Mouse (Mus musculus) skeletal muscle tissue, adult 2 months (tissue): ENCODE measurements around the gene Stoml1.
A peak's percentile ranks its signal among the peaks of the same experiment; 100 is the strongest.

Experiments used
- DNase-seq: peaks from one replicate; pipeline ENCODE4 v3.0.0-alpha.2; 2012; ENCODE audit warnings: low read depth, low spot score

Gene Stoml1

DNA sequence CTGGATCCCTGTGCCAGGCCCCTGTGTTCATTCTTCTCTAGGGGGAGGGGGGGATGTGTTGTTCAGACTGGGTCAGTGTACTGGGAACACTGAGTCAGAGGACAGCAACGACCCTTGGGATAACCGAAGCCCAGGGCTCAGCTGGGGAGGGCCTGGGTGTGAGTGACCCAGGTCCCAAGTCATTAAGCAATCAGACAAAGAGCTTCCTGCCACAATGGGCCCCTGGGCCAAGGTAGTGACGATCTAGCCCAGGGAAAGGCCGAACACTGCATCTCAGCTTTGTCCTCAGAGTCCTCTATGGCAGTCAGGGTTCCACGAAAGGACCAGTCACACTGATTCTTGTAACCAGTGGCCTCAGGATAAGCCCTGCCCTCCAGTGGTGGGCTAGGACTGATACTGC lies 50.2 kb downstream of the Stoml1 start:
- no peak for DNase-seq

DNA sequence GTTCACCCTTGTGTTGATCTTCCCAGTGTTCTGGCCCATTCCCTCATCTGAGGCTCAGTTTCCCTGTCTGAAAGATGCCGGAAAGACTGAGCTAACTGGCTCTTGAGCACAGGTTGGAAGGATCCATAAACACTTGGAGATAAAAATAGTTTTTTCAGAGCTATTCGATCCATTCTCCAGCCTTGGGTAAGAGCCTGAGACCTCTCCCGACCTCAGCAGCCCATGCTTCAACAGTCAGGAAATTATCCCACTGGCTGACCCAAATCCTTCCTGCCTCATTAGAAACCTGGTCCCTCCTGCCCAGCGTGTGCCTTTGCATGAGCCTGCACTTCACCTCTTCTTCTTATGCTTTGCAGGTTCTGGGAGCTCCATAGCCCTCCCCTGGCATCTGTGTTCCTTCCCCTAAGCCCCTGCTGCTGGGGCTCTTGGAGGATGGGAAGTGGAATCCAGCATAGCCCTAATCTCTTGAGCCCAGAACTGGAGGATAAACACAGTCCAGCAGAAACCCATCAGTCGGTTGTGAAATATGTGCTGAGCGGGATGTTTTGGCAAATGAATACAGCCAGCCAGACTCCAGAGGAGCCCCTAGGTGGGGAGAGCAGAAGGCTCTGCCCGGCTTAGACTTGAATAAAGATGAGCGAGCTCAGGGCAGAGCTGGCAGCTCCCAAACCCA lies 50.8 kb downstream of the Stoml1 start:
- DNase-seq = no peak

DNA sequence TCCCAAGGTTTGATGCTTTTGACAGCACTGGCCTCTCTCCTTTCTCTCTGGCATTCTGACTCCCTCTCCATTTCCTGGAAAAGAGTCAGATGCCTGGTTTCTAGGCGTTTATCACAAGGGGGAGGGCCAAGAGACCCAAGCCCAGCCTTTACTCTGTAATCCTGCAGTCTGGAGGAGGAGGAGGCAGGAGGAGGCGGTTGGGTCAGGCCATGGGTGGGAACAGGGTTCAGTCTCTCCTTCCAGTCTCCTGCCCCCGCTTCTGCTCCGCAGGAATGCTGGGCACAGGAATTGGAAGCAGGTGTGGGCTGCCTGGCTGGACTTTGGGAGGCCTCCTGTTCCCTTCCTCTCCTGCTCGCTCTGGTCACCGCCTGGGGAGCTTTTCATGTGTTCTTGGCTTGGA lies 52.7 kb downstream of the Stoml1 start:
- no peak for DNase-seq

DNA sequence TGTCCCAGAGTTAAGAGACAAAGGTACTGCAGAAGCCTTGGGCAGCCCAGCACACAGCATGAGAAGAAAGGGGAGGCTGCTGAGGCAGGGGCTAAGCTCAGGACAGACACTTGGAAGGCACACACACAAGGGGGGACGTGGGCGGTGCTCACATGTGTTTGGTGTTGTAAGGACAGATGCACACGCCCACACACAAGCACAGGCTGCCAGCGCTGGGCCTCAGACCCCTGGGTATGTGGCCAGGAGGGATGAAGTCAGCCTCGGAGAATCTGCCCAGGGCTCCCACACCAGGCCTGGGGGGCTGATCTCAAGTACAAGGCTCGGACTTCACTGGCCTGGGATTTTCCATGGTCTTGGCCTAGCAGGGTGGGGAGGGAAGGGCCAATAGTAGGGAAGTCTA lies 55.4 kb downstream of the Stoml1 start:
- DNase-seq = peak; percentile 84

DNA sequence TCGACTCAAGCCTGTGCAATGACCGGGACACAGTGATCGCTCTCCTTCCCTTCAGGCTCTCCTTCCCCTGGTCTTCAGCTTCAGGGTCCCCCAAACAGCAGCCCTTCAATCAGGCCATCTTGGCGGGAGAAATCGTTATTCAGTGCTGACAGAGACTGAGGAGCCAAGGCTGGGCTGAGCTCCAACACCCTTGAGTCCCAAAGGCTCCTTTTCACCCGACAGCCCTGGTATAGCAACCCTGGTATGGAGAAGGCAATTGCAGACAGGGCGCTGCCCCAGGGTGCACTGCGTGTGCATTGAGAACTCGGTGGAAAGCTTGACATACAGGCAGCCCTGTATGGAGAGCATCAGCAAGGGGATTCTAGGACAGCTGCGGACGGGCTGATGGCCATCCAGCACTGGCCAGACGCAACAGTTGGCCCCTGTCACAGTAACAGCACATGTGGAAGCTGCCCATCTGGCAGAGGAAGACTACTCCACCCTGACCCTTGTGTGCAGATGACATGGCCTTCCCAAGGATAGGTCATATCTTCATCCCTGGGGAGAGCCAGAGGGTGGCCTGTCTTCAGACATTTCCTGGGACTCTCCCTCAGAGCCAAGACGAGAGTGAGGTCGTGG lies 57.2 kb downstream of the Stoml1 start:
- DNase-seq = peak; percentile 74

DNA sequence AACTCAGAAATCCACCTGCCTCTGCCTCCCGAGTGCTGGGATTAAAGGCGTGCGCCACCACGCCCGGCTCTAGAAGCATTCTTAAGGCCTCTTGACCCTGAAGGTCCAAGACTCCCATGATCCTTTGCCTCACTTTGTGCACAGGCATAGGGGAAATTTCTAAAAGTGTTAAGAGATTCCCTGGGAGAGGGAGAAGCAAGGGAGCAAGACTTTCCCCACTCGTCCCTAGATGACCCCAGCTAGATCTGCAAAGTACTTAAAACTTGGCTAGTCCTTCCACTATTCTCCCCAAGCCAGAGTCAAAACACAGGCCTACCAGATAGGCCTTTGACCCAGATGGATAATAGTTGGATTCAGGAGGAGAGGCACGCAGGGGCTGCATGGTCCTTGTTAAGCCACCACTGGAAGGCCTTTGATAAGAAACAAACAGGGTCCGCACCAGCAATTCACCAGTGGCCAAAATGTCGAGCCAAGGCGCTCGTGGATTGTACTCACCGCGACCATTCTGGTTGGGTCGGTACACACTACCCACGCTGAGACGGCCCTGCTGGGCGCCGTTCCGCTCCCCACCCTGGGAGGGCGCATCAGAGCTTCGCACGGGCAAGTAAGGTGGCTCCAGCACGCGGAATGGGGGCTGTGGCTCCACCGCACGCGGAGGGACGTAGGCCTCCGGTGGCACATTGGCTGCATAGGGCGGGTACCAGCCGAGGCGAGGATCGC lies 58.4 kb downstream of the Stoml1 start:
- no peak for DNase-seq
